Mouse (Mus musculus) testis, adult 2 months (tissue): Measurements from ENCODE around the gene Crabp2.

Experiments
- CTCF ChIP-seq: fragments of 200-500 bp; IDR thresholded peaks from 2 replicates; pipeline ENCODE4 v1.5.1; 2012; ENCODE audit warnings: low read depth, mild to moderate bottlenecking, inconsistent platforms, low read length, moderate library complexity; ENCODE audit not compliant: control insufficient read depth, insufficient read depth, insufficient replicate concordance
- POLR2A ChIP-seq: fragments of 200-500 bp; IDR thresholded peaks from 2 replicates; pipeline ENCODE4 v1.6.1; 2012; ENCODE audit warnings: low read depth, mild to moderate bottlenecking, inconsistent platforms, low read length, moderate library complexity; ENCODE audit not compliant: control insufficient read depth

- TF ChIP-seq POLR2A, result no peak
- no peak for TF ChIP-seq CTCF
These were observed 11.7 kb downstream of the Crabp2 start for GRCm38 (mm10) chr3:87960191-87960585.
